Mouse (Mus musculus) urinary bladder, postnatal 10 days (tissue): ENCODE results near the gene Slc30a4.

ENCODE experiments used
- DNase-seq: peaks from one replicate; pipeline ENCODE4 v3.0.0; 2022; ENCODE audit warnings: low spot score

Slc30a4 gene

DNA sequence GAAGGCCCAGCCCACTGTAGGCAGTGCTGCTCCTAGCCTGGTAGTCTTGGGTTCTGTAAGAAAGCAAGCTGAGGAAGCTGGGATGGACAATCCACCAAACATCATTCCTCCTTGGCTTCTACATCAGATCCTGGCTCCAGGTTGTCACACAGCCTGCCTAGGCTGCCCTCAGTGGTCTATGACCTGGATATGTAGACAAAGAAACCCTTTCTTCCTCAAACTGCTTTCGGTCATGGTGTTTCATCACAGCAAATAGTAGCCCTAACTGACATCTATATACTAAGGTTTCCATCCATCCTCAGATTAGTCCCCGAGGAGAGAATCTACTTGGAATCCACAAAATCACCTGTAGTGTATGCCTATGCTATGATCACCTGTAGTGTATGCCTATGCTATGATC lies 27.3 kb downstream of the Slc30a4 start:
- DNase-seq: no peak

DNA sequence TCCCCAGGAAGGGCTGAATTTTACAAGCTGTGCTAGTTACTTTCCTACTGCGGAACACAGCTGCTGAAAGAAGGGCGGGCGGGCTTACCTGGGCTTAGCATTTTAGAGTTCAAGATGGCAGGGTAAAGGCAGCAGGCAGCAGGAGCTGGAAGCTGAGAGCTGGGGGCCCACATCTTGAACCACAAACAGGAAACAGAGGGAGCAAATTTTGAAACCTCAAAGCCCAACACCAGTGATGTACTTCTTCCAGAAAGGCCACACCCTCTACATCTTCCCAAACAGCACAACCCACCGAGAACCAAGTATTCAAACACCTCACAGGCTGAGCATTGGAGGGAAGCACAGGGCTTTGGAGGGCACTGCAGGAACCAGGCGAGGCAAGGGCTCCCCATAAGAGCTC lies 29.6 kb downstream of the Slc30a4 start:
- DNase-seq: no peak

DNA sequence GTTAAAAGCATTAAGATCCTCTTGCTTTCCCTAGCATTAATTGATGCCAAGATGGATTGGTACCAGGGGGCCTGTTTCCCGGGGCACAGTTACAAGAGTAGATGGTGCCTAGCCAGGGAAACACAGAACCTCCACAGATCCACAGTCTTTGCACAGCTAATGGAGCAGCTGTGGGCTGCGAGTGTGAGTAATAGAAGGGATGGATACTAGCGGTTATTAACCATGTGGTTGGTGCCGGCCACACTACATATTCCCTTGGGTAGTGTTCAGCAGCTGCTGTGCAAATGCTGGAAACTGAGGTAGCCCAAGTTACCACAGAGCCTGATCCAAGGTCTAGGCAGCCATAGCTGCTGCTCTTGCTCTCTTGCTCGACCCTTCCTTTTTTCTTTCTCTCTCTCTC lies 30.7 kb downstream of the Slc30a4 start:
- DNase-seq: no peak

DNA sequence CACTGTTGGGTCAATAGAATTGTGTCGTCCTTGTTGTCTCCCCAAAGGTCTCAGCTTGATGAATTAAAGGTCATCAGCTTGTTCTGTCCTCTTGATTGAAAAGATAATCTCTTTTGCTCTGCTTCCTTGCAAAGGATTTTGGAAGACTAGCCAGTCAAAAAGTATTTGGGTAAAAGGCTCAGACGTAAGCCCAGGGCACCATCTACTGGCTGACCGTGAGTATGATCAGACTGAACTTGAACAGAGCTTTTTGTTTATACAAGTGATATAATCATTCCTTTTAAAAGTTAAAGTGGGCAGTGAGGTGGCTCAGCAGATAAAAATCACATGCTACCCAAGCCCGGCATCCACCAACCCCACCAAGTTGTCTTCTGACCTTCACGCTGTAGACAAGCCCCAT lies 34.6 kb downstream of the Slc30a4 start:
- DNase-seq: no peak

DNA sequence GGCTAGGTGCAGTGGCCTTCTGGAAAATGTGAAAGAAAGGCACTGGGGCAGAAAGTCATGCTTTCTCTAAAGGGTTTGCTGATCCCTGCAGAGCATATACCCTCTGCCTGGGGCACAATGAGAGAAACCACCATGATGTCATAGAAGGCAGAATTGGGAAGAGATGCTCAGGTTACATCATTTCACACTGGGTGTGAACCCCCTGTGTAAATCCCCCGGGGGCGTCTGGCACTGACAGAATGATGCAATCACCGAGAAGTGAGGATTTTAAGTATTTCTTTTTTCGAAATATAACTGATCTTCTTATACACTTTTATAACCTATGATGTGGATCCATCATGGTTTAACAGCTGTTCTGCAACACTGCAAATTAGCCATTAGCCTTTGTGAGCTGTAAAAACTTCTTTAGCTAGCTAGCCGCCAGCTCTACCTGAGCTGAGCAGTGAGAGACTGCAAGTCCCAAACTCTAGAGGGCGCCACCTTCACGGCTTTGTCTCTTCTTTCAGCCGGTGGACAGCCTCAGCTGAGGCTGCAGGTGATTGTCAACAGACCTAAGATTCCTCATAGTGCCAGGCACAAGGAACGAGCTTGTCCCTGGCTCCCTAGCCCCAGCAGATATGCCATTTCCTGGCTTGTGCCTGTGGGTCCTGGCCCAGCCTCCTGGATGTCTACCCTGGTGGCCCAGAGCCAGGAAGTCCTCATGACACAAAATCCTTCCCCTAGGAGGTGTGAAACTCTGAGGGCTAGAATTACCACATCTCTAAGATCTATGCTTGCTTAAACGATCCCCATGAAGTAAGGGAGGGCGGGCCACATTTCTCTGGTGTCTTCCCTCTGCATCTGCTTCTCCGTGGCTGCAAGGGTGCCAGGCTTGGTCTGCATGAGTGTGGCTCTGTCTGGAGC lies 36.2 kb downstream of the Slc30a4 start:
- no peak for DNase-seq

DNA sequence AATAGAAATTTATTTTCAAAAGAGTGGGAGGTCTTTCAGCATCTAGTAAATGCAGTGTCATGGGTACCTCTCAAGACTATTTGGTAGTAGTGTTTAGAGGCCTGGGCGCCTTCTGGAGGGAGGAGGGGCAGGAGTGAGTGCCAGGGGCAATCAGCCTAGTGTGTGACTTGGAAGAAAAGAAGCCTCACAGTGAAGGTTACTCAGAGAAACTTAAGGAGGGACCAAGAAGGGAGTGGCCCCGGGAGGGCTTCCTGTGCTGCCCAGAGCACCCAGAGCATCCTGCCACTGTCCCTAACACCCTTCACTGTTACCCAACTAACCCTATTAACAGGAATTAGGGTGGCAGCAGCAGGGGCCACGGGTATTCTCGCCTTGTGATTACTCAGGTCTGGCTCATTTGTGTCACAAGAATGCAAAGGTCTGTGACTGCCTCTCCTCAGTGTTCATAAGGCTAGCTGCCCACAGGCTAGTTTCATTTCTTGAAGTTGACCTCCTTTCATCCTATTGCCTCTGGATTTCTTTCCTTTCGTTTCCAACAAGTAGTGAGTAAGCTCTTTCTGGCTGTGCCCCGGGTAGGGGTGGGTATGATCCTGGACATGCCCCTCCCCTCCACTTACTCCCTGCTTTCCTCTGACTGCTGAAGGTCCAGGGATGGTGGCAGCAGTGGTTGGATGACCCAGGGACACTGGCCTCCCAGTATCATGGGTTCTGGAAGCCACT lies 37.0 kb downstream of the Slc30a4 start:
- DNase-seq: no peak

DNA sequence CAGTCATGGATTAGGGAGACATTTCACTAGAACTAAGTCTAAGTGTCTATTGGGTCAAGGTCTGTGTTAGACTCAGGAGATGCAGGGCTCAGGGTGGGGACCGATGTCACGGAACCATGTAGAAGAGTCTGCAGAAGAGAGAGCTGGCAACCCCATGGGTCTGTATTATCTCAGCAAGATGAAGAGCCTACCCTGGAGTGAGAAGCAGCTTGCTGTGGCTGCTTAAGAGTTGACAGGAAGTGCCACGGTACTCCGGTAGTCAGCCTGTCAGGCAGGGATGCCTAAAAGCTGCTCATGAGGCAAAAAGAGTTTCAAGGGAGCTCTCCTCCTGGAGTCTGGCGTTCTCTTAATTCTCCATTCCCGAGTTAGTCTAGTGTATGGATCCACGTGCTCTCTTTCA lies 42.6 kb downstream of the Slc30a4 start:
- no peak for DNase-seq

DNA sequence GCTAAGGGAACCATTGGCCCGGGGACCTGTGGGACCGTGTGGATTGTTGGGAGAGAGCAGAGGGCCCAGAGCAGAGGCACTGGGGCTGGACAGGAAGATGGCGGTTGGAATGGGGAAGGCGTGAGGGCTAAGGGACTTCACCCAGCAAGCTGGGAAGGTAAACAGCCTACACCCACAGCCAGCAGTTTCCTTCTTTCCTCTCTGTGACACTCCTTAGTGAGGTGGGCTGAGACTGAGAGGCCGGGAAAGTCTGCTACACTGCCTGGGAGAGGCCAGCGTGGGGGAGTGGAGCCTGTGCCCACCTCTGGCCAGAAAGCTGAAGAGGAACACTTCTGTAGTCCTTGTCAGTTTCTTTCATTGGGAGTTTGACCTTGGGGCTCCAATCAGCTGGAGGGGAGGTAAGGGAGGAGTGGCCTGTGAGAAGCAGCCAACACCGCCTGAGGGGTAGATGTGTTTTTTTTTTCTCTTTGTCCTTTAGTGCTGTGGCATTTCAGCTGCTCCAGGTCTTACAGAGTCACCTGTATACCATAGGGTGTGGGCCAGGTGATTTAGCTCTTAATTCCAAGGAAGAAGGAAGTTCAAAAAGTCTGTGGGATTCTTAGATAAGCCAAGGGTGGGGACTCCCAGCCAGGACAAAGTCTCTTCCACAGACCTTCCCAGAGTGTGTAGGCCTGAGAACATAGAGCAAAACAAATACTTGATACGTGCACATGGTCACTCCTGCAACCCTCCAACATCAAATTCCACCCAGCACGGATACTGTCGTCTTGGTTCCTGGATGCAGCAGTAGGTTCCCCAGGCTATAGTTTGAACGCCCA lies 44.5 kb downstream of the Slc30a4 start:
- no peak for DNase-seq

DNA sequence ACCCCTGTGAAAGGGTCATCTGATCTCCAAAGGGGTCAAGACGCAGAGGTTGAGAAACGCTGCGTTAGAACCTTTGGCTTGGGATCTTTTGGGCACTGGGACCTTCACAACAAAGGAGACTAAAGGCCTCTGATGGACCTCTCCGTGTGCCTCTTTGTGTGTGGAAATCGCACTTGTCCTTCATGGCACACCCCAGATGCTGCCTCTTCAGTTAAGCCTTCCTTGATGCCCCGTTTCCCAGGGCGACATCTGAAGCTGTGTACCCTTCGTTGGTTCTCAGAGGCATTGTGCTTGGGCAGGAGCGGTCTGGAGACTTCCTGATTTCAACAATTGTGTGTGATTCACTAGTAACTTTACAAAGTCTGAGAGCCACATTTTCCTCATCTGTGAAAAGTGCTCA lies 45.7 kb downstream of the Slc30a4 start:
- no peak for DNase-seq

DNA sequence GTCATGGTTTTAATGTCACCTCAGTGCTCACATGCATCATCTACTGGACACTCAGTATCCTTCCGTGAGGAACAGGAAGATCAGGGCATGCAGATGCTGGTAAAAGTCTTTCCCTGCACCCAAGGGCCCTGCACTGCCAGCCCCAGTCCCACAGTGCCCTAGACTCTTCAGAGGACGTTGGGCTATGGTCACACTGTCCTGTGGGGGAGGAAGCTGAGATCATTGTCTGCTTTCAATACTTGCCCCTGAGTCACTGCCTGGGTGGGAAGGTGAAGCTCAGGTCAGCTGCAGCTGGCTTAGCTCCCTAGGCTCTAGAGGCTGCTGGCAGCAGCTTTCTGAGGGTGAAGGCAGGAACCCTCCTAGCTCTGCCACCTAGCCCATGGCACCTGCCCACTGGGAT lies 46.4 kb downstream of the Slc30a4 start:
- no peak for DNase-seq

DNA sequence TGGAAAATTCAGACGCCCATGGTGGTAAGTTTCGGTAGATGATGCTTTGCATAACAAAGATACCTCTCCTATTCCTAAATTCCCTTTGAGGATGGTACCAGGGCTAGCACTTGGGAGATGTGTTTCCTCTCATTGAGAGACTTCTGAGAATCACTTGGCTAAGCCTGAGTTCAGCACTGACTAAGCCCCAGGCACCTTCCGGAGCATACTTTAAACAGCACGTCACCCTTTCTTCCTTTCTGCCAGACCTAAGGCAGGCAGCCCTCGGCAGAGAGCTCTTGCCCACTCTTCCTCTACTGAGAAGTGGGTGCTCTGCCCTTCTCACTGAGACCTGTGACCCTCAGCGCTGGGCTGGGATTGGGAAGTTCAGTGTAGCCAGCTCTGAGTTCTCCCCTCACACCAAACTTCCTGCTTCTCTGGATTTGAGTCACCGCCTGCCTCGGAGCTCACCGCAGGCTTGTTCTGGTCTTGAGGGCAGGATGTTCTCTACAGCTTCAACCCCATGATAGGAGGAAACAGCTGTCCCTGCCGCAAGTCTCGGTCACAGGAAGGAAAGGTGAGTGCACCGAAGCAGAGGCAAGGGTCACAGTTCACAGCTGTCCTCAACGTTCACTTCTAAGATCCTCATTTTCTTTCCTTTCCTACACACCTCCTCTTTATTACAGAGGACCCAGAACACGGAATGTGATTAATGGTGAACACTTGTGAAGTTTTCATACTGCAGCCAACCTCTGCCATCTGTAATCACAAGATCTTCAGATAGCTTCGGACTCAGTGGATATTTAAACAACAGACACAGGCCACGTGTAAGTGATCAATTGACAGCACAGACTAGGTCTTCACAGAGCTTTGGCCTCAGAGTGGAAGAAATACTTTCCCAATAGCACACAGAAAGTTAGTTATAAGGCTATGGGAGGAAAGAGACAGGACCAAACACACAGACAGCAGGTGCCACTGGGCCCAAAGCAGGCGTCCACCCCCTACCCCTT lies 50.1 kb downstream of the Slc30a4 start:
- DNase-seq: no peak

DNA sequence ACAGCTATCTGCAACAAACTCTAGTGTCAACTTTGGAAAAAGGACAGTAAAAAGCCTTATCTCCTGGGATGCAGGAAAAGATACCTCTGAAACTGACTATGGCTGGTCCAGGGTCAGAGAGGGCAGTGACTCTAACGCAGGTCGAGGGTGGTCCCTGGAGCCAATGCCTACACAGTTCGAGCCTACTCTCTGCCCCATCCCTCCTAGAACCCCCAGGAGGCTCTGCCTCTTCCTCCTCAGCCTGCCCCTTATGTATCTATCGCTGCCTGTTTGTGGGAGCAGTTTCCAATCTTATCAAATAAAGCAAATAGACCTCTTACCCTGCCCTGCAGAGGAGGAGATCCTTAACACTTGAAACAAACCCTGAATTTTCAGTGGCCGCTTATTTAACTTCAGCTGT lies 63.8 kb downstream of the Slc30a4 start:
- no peak for DNase-seq

DNA sequence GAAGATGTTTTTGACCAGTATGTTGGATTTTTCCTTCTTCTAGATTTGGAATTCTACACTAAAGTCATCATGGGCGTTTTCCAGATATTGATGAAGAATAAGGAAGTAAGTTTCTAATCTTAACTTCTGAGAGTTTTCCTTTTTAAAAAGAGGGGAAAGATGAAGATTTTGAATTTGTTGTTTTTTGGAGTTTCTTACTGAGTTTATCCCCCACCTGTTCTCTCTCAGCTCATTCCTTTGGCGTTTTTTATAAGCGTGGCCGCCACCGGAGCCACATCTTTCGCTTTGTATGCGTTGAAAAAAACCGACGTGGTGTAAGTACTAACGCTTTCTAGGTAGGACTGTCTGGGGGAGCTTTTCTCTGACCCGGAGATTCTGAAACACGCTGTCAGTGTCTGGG lies 64.4 kb downstream of the Slc30a4 start:
- no peak for DNase-seq

DNA sequence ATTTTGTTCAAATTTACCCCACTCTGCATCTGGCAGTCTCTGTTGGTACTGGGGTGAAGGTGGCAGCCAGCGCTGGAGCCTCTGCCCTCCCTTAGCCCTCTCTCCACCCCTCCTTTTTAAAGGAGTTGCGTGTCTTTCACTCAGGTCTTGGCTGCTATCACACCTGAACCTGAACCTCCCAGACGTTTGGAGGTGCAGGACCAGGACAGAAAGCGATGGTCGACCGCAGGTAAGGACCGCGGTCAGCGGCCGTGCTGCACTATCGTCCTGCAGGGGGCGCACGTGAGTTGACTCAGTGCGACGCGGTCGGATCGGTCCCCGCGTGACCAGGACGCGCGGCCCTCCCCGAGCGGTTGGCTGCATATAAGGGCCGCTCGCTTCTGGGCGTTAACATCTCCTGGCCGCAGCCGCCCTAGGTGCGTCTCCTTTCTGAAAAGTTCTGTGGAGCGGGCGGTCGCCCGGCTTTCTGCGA lies 64.9 kb downstream of the Slc30a4 start:
- peak; percentile 35 for DNase-seq

DNA sequence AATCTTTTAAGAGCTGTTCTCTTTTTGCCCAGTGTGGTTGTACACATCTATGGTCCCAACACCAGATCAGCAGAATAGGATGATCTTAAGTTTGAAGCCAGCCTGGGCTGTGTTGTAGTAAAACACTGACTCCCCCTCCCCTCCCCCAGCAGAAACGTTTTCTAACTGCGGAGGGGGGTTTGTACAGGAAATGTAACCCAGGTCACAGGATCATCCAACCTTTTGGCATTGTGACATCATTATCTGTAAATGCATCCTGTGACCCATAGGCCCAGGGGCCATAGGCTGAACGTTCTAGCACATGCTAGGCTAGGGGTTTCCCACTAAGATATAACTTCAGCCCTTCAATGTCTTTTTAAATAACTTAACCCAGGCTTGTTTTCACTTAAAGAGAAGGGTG lies 65.8 kb downstream of the Slc30a4 start, which contains the start of gene AA467197:
TSS of gene AA467197 (plus strand) at position 301 of the 400 bp plus-strand sequence.
- DNase-seq: no peak
